Mouse (Mus musculus) lung, adult 18-20 months (tissue): ENCODE data around the gene Cks1b.

Experiments used
- DNase-seq, 2 experiments: peaks; one replicate each; pipeline ENCODE4 v3.0.0; 2022; ENCODE audit warnings: mixed read lengths in 2 of 2

Cks1b gene

DNA sequence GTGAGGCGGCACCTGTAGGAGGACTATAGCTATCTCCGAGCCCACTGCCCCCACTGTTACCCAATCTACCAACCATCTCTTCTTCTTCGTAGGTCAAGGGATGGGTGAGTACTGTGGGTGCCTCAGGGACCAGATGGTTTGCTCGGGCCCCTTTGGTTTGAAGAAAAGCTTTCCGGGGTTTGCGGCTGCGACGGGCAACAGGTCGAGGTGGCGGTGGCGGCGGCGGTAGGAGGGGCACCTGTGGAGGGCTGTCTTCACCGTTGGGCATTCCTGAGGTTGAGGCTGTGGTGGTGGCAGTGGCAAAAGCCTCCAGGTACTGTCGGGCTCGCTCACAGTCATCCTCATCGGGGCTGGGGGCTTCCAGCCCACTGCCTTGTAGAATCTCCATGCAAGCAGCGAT, 37.5 kb downstream of the Cks1b start:
- no peak for DNase-seq

DNA sequence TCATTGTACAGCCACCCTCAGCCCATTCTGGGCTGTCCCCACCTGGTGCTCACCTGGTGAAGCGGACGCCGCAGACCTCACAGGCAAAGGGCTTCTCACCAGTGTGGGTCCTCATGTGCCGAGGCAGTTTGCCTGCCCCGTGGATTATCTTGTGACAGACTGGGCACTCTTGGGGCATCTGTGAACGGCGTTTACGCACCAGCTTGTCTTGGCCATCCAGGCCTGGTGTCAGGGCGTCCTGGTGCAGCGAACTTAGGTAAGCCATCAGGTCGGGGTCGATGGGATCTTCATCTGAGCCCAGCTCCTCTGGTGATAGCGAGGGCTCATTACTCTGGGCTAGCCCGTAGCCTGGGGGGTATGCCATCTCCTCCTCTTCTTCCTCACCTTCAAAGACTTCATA, 37.9 kb downstream of the Cks1b start:
- no peak for DNase-seq

DNA sequence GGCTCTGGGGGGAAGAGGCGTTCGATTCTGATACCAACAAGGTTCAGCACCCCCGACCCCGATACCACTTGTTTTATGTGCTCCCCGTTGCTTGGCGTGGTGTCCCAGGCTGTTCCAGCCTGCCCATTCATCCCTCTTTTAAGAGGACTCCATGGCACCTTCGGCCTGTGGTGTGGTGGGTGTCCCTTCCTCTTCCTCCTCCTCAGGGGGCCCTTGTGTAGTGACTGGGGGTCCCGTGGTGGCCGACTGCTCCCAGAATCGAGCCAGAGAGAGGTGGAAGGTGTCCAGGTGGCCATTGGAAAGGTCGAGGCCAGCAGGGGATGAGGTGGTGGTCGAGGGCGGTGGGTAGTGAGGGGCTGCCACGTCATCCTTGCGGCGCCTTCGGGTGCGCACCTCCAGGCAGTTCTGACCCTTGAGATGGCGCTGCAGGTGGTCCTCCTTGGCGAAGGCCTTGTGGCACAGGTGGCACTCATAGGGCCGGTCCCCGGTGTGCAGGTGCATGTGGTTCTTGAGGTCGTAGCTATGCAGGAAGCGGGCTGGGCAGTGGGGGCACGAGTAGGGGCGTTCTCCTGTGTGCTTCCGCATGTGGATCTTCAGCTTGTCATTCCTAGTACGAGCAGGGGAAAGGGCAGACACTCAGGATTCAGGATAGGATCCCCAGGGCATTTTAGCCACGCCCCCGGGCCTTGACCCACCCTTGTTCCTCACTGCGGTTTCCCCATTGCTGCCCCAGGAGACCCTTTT, 38.6 kb downstream of the Cks1b start:
- DNase-seq, result no peak

DNA sequence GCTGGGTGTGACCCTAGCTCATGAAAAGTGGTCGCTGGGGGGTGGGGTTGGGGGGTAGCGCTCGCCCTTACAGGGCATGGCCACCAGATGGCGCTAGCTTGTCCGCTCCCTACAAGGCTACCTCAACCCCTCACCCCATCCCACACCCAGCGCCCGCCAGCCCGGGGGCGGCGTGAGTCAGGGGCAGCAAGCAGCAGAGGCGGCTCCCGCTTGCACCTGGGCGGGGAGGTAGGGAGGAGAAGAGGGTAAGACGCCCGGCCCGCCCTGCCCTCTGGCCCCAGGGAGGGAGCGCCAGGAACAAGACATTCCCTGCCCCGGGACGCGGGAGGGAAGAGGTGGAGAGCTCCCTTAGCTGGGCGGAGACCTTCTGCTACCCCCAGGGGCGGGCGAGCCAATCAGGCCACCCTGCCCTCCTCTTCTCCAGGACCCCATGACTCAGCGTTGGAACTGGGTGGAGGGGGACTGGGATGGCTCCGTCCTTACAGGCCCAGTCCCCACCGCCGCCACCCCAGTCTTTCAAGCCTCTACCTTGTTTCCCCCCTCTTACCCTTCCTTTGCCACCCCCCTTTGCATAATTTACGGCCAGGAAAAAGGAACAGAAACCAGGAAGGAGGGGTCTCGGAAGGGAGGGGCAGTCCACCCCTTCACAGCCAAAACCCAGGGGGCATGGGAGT, 39.7 kb downstream of the Cks1b start:
- DNase-seq, result peak; percentile 80 to 86

DNA sequence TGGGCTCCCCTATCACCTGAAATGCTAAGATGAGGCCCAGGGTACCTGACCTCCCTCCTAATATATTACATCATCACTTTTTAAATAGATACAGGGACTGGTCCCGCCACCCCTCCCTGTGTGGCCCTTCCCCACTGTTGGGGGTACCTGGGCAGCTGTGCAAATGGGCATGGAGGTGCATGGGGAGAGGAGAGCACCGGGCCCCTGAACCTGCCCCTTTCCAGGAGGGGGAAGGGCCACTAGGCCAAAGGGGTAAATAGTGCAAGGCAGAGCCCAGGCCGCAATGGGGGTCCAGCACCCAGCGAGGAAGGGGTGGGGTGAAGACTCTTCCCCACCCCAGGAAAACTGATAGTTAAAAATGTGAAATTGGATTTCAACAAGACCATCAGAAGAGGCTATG, 40.4 kb downstream of the Cks1b start:
- DNase-seq, result no peak

DNA sequence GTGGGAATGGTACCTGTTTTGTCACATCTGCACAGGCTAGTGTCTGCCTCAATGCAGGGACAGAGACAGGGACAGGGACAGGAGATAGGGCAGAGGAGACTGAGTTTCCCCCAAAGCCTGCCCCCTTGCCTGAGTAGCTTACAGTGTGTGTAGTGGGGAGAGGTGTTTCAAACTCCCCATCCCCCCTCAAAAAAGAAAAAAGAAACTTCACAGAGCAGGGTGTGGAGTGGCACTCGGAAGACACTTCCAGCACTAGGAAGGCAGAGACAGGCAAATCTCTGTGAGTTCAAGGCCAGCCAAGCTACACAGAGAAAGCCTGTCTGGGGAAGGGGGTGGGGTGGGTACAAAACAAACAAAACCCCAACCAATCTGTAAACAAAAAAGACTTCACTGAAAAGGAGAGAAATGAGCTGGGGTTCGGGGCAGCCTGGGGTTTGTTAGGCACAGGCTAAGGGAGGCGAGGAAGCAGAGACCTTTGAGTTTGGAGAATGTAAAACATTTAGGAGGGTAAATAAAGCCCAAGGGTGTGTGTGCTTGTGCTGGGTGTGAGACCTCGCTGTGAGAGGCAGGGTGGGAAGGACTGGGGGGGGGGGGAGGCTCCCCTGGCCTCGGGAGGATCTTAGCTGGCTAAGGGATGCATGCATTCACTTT, 44.5 kb downstream of the Cks1b start:
- no peak for DNase-seq

DNA sequence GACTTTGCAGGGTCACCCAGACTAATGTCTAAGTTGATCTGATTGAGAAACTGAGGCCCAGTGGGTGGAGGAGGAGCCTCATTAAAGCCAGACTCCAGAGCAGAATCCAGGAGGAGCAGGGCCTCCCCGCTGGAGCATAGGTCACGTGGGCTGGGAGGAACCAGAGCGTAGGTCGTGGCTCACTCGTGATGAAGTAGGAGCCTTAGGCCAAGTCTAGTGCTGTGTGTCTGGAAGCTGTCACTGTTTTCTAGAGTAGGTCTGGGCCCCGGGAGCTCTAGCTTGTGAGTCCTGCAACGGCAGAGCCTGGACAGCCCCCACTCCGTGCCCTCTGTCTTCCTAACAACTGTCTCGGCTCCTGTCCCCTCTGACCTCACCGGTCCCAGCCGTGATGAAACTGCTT, 50.8 kb downstream of the Cks1b start:
- DNase-seq, result no peak

DNA sequence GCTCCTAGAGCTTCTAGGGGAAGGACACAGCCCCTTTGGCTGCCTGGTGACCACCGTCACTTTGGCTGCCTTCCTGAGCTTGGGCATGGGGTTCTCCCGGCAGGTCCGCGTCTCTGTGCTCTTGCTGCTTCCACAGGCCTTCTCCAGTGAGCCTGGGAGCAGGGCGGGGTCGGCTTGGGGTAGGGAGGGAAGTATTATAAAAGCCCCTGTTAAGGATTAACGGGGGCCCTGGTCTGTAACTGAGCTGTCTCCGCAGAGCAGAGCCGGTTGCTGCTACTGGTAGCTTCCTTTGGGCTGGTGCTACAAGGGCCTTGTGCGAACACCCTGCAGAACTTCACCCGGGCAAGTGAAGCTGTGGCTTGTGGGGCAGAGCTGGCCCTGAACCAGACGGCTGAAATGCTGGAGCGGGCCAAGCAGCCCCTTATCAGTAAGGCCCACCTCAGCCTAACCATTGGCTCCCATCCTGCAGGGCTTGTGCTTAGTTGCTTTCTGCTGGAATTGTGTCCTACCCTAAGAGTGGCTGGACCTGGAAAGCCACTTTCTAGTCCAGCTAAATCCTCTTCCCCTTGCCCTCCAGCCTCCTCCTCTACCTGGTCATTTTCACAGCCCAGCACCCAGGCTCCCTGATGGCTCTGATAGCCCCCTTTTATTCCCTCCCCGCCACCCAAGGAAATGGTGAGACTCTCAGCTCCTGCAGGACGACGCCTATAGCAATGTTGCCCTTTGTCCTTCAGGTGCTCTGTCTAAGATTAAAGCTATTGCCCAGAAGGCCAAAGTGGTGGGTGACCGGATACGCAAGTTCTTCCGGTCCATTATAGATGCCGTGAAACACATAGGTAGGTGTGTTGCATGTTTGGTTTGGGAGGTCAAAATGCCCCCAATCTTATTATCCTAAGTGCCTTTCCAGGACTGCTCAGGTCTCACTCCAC, 52.4 kb downstream of the Cks1b start:
- no peak for DNase-seq
